ENCODE assay signal across 20 mouse cellular contexts in the genomic region with DNA sequence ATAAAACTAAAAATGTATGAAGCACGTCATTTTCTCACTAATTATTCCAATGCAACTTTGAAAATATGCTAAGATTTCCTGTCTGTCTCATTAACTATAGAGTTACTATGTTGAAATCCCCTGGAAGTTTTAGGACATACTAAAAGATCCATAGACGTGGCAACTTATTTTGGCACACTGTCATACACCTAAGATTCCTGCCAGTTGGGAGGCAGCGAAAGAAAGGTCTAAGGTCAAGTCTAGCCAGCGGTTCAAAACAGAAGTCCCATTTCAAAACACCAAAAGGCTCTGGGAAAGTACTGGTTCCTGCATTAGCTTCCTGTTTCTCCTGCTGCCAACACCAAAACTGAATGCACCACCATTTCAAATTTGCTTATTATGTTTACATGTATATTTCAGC.
"Had no signal": no experiment of that assay in that cellular context is flagged by ENCODE, and none has a peak within 500 bp of the region (broad histone marks: within the 10 kb centered on the region; RNA-seq: fewer than 3 reads in every experiment).

No protein-coding gene starts in this region.

- H3K9ac ChIP-seq: liver, embryonic 13.5 days; lung, embryonic 15.5 days; neural tube, embryonic 12.5 days; neural tube, embryonic 15.5 days had no signal

- H3K27me3 ChIP-seq: liver, embryonic 13.5 days; lung, embryonic 15.5 days; neural tube, embryonic 12.5 days; neural tube, embryonic 15.5 days had no signal

- H3K4me2 ChIP-seq: liver, embryonic 13.5 days; lung, embryonic 15.5 days; midbrain, embryonic 11.5 days; neural tube, embryonic 12.5 days; neural tube, embryonic 15.5 days had no signal

- H3K4me1 ChIP-seq: lung, embryonic 15.5 days; neural tube, embryonic 12.5 days; neural tube, embryonic 15.5 days had no signal

- DNase-seq: kidney, adult 18-20 months; kidney, postnatal 25 days; layer of hippocampus, postnatal 36 days; liver, embryonic 13.5 days; lung, postnatal 10 days; lung, postnatal 36 days; midbrain, embryonic 14.5 days; right cerebral cortex, adult 18-20 months; right cerebral cortex, postnatal 14 days; right cerebral cortex, postnatal 4 days; thymus, adult 2 months; thymus, postnatal 14 days; thymus, postnatal 4 days had no signal

- H3K4me3 ChIP-seq: left cerebral cortex, adult 2 months; liver, embryonic 13.5 days; lung, embryonic 15.5 days; neural tube, embryonic 12.5 days; neural tube, embryonic 15.5 days had no signal

- H3K9me3 ChIP-seq: liver, embryonic 13.5 days; lung, embryonic 15.5 days; neural tube, embryonic 12.5 days; neural tube, embryonic 15.5 days had no signal

- H3K27ac ChIP-seq: kidney, postnatal 0 days; left cerebral cortex, adult 2 months; liver, embryonic 13.5 days; lung, embryonic 15.5 days; neural tube, embryonic 12.5 days; neural tube, embryonic 15.5 days; stomach, postnatal 0 days had no signal
